Mouse (Mus musculus) cerebellum, adult 9-11 months (tissue): Measurements from ENCODE around the gene Gm28363.
"Not testable (repeated sequence)": the region's sequence is repeated elsewhere in the genome, so short reads cannot be mapped to it uniquely, and the experiment has no call there.

Source experiments
- DNase-seq: peaks from one replicate; pipeline ENCODE4 v3.0.0; 2022

The Gm28363 gene

GRCm38 (mm10) chr1:117696831-117697230 lies at the start of gene Gm28363:
Gm28363 (plus strand) TSS chr1:117697131.
- not testable (repeated sequence) for DNase-seq

- not testable (repeated sequence) for DNase-seq
Observed at GRCm38 (mm10) chr1:117650236-117650635, 46.7 kb upstream of the Gm28363 start.
